ENCODE assay signal across 8 mouse cellular contexts in genomic region chr15:99865942-99866341, GRCm38 (mm10). TPM values are rescaled to one million over a fixed set of nuclear protein-coding genes. Genes with fewer than 3 reads are reported as not detected.
DNase-seq lines count a peak whose midpoint lies in the region; ATAC-seq and TF ChIP-seq lines count a peak whose summit lies in the region.

No protein-coding gene starts in this region.

- intact Hi-C loops in heart, postnatal 25 days (cut with DNase I), result no loop called here

- H3K27ac ChIP-seq in liver, postnatal 0 days (ENCODE audit: low read depth), result peak overlapping the region; percentile 69
- H3K27ac ChIP-seq in midbrain, embryonic 13.5 days, result no peak overlapping the region

- 0 out of 2 replicates have a peak overlapping the region, but pooled peaks have one; percentile 3 for H3K4me2 ChIP-seq in liver, postnatal 0 days (ENCODE audit: low read depth, low read length)
- H3K4me2 ChIP-seq in midbrain, embryonic 13.5 days (replicated peaks), result no peak overlapping the region

- H3K9me3 ChIP-seq in liver, postnatal 0 days (ENCODE audit: low read length), result no peaks in the 10 kb centered on the region
- no peaks in the 10 kb centered on the region for H3K9me3 ChIP-seq in midbrain, embryonic 13.5 days

- TF ChIP-seq EP300 in liver, postnatal 0 days (IDR thresholded peaks at IDR 0.05; ENCODE audit: low read depth), result no peak

- H3K4me3 ChIP-seq in liver, postnatal 0 days (ENCODE audit: low read depth, low read length), result no peak overlapping the region
- H3K4me3 ChIP-seq in midbrain, embryonic 13.5 days (replicated peaks), result no peak overlapping the region

- no peak overlapping the region; the same call in 1 of the 2 replicates for H3K9ac ChIP-seq in liver, postnatal 0 days (replicated peaks)
- no peak overlapping the region for H3K9ac ChIP-seq in midbrain, embryonic 13.5 days (replicated peaks)

- H3K27me3 ChIP-seq in liver, postnatal 0 days (ENCODE audit: insufficient read depth, low read length), result no peaks in the 10 kb centered on the region
- no peaks in the 10 kb centered on the region for H3K27me3 ChIP-seq in midbrain, embryonic 13.5 days

- TF ChIP-seq CTCF in liver, postnatal 0 days (IDR thresholded peaks at IDR 0.05; ENCODE audit: low read depth), result no peak

- DNase-seq in gastrocnemius, adult 18-20 months (ENCODE audit: low spot score), result peak; percentile 27
- no peak for DNase-seq in gastrocnemius, postnatal 25 days
- peak; percentile 52 for DNase-seq in adrenal gland, adult 18-20 months (ENCODE audit: low spot score in 2 of 2)
- DNase-seq in heart, postnatal 25 days (ENCODE audit: low spot score), result peak; percentile 51
- DNase-seq in liver, postnatal 0 days, result no peak
- DNase-seq in MN1 (ENCODE audit: low spot score), result no peak

- ATAC-seq in liver, postnatal 0 days, result peak; percentile 34
- no peak for ATAC-seq in granulocyte monocyte progenitor cell, adult 5-6 weeks (replicated peaks; ENCODE audit: poor library complexity, severe bottlenecking)
- ATAC-seq in midbrain, embryonic 13.5 days, result no peak

- peaks cover 14% of the 10 kb centered on the region for H3K4me1 ChIP-seq in liver, postnatal 0 days (ENCODE audit: insufficient read depth)
- H3K4me1 ChIP-seq in midbrain, embryonic 13.5 days (replicated peaks), result peaks cover 3% of the 10 kb centered on the region; the same call in 1 of the 2 replicates

- WGBS in liver, postnatal 0 days (ENCODE audit: insufficient replicate concordance), result 22% methylated on average over 5 of the region's 5 CpGs
- WGBS in midbrain, embryonic 13.5 days, result 68% methylated on average over 5 of the region's 5 CpGs

- no peaks in the 10 kb centered on the region for H3K36me3 ChIP-seq in liver, postnatal 0 days (replicated peaks; ENCODE audit: insufficient read depth, low read length)
- H3K36me3 ChIP-seq in midbrain, embryonic 13.5 days, result no peaks in the 10 kb centered on the region

RNA-seq across cellular contexts. Expression of gene Lima1, which starts 9.3 kb away (rescaled TPM):
- 10 to 100 TPM in 1 of 2 experiments, 1 to 10 TPM in 1; 5.6 to 11.2 TPM for total RNA-seq in gastrocnemius, adult 18-20 months (2021)
- 10 to 100 TPM; 10.9 to 12.0 TPM for total RNA-seq in gastrocnemius, postnatal 25 days (2021)
- total RNA-seq in adrenal gland, adult 18-20 months (2021), result 10 to 100 TPM; 35.4 to 39.9 TPM
- total RNA-seq in heart, postnatal 25 days (2021), result 10 to 100 TPM; 17.9 to 20.2 TPM
- polyA plus RNA-seq in liver, postnatal 0 days (2015; fragmentation: Nextera tagmentation; extraction: Ambion mirVana), result 14.8 and 15.0 TPM in 2 replicates
- 3.5 and 13.8 TPM in 2 replicates for total RNA-seq in granulocyte monocyte progenitor cell, adult 5-6 weeks (2014; fragmentation: Nextera tagmentation)
- total RNA-seq in granulocyte monocyte progenitor cell, adult 5-6 weeks (2017), result 3.0 and 7.2 TPM in 2 replicates
- 17.1 and 17.2 TPM in 2 replicates for polyA plus RNA-seq in midbrain, embryonic 13.5 days (2015; fragmentation: Nextera tagmentation; extraction: Ambion mirVana)

Comparison
In these comparisons a context has a peak if more than half of its experiments do, and no peak if none do; other contexts are left out.
1. DNase-seq: peak in gastrocnemius, adult 18-20 months (single experiment), adrenal gland, adult 18-20 months (2 of 2) and heart, postnatal 25 days (single experiment); none in gastrocnemius, postnatal 25 days (single experiment), liver, postnatal 0 days (single experiment) and MN1 (single experiment).